Mouse (Mus musculus): ENCODE results near the gene Atxn7l2. TPM values are rescaled to one million over a fixed set of nuclear protein-coding genes. Genes with fewer than 3 reads are reported as not detected.

Gene Atxn7l2
- total and polyA plus RNA-seq, 3 experiments = 3.8 to 13.3 (median 4.2) TPM

GRCm38 (mm10) chr3:108164091-108164490 lies 46.6 kb downstream of the Atxn7l2 start:
- H3K4me2 ChIP-seq (ENCODE audit: insufficient read depth, low read depth, poor library complexity, severe bottlenecking) = no peak overlapping the region
- H3K4me1 ChIP-seq (ENCODE audit: control insufficient read depth in 1 of 2, insufficient read depth in 2 of 2) = peaks cover 27 to 53% of the 10 kb centered on the region in 2 experiments
- no peaks in the 10 kb centered on the region for H3K79me2 ChIP-seq (replicated peaks; ENCODE audit: control insufficient read depth, extremely low read depth, insufficient read depth, poor library complexity, severe bottlenecking)
- TF ChIP-seq ZMIZ1 (IDR thresholded peaks at IDR 0.05; ENCODE audit: low read depth, low read length) (no peak), ZKSCAN1 (IDR thresholded peaks at IDR 0.05; ENCODE audit: borderline replicate concordance, low read depth, low read length) (no peak), HCFC1 (IDR thresholded peaks at IDR 0.05; ENCODE audit: low read depth, low read length) (no peak), USF1 (IDR thresholded peaks at IDR 0.05; ENCODE audit: low read depth, low read length) (no peak), SIN3A (IDR thresholded peaks at IDR 0.05; ENCODE audit: low read length) (no peak), USF2 (conservative IDR thresholded peaks at IDR 0.05; ENCODE audit: low read depth, low read length) (no peak), TBP (conservative IDR thresholded peaks at IDR 0.05; ENCODE audit: low read depth, low read length) (no peak), MYC (IDR thresholded peaks at IDR 0.05; ENCODE audit: low read depth, low read length) (no peak), ZC3H11A (IDR thresholded peaks at IDR 0.05; ENCODE audit: low read depth, low read length) (no peak), MAFK (IDR thresholded peaks at IDR 0.05; ENCODE audit: insufficient replicate concordance, low read length) (no peak), KAT2A (IDR thresholded peaks at IDR 0.05; ENCODE audit: insufficient replicate concordance, low read length) (no peak), JUND (conservative IDR thresholded peaks at IDR 0.05; ENCODE audit: low read depth, low read length) (no peak), CHD1 (IDR thresholded peaks at IDR 0.05; ENCODE audit: low read depth, low read length) (no peak), RAD21 (IDR thresholded peaks at IDR 0.05; ENCODE audit: low read depth, low read length) (no peak)
- H3K27ac ChIP-seq (ENCODE audit: insufficient read depth, low read depth) = no peak overlapping the region
- no peak for DNase-seq (ENCODE audit: extremely low read depth)
- H3K4me3 ChIP-seq (replicated peaks in 1 of 3; ENCODE audit: low read depth in 2 of 3, low read length in 2 of 3, poor library complexity in 1 of 3) = no peak overlapping the region
- H3K9ac ChIP-seq (ENCODE audit: insufficient read depth, low read depth) = no peak overlapping the region
- no peaks in the 10 kb centered on the region for H3K36me3 ChIP-seq (replicated peaks in 1 of 2; ENCODE audit: control insufficient read depth in 1 of 2, insufficient read depth in 1 of 2, low read length in 1 of 2)
- dilution Hi-C loops (cut with MboI; ENCODE audit: extremely low pct_ligation_motif_present, extremely low pct_unique_long_range_greater_than_20kb, low sequenced_read_pairs) = no loop called here
- peaks cover 14% of the 10 kb centered on the region for H3K27me3 ChIP-seq (replicated peaks)
- in situ Hi-C loops (cut with MboI; ENCODE audit: low pct_ligation_motif_present, low pct_unique_long_range_greater_than_20kb, low sequenced_read_pairs) = loop anchor here (10.0 kb wide), 2 partner anchors 91 to 221 kb away; partner anchors contain the start of genes Psma5 and Psrc1
- H3K9me3 ChIP-seq (replicated peaks; ENCODE audit: low read length) = no peaks in the 10 kb centered on the region

GRCm38 (mm10) chr3:108158383-108159037 lies 52.2 kb downstream of the Atxn7l2 start:
- Histone ChIP-seq H3K79me2 (replicated peaks; ENCODE audit: control insufficient read depth, extremely low read depth, insufficient read depth, poor library complexity, severe bottlenecking) (no peaks in the 10 kb centered on the region), H3K36me3 (replicated peaks in 1 of 2; ENCODE audit: control insufficient read depth in 1 of 2, insufficient read depth in 1 of 2, low read length in 1 of 2) (no peaks in the 10 kb centered on the region), H3K9ac (ENCODE audit: insufficient read depth, low read depth) (no peak overlapping the region), H3K4me1 (ENCODE audit: control insufficient read depth in 1 of 2, insufficient read depth in 2 of 2) (peaks cover under 1 to 4% of the 10 kb centered on the region in 2 experiments; a peak in 2 of 4 replicates), H3K9me3 (replicated peaks; ENCODE audit: low read length) (no peaks in the 10 kb centered on the region), H3K4me3 (replicated peaks in 1 of 3; ENCODE audit: low read depth in 2 of 3, low read length in 2 of 3, poor library complexity in 1 of 3) (no peak overlapping the region), H3K27ac (ENCODE audit: insufficient read depth, low read depth) (no peak overlapping the region), H3K27me3 (replicated peaks) (peaks cover 19% of the 10 kb centered on the region), H3K4me2 (ENCODE audit: insufficient read depth, low read depth, poor library complexity, severe bottlenecking) (no peak overlapping the region)
- TF ChIP-seq TBP (conservative IDR thresholded peaks at IDR 0.05; ENCODE audit: low read depth, low read length) (no peak), ETS1 (conservative IDR thresholded peaks at IDR 0.05; ENCODE audit: low read depth, low read length) (no peak), USF1 (IDR thresholded peaks at IDR 0.05; ENCODE audit: low read depth, low read length) (no peak), ZC3H11A (IDR thresholded peaks at IDR 0.05; ENCODE audit: low read depth, low read length) (no peak), MAFK (IDR thresholded peaks at IDR 0.05; ENCODE audit: insufficient replicate concordance, low read length) (no peak), NELFE (IDR thresholded peaks at IDR 0.05; ENCODE audit: low read depth, low read length) (no peak), SIN3A (IDR thresholded peaks at IDR 0.05; ENCODE audit: low read length) (no peak), NRF1 (IDR thresholded peaks at IDR 0.05; ENCODE audit: low read depth, low read length) (no peak), BHLHE40 (IDR thresholded peaks at IDR 0.05; ENCODE audit: low read depth, low read length) (no peak), USF2 (conservative IDR thresholded peaks at IDR 0.05; ENCODE audit: low read depth, low read length) (no peak), TCF12 (IDR thresholded peaks at IDR 0.05; ENCODE audit: low read depth, low read length) (no peak), MAX (IDR thresholded peaks at IDR 0.05; ENCODE audit: low read length) (no peak), MAZ (IDR thresholded peaks at IDR 0.05; ENCODE audit: low read depth, low read length) (no peak), ELF1 (IDR thresholded peaks at IDR 0.05; ENCODE audit: low read depth, low read length) (no peak), RCOR1 (conservative IDR thresholded peaks at IDR 0.05; ENCODE audit: low read depth, low read length) (no peak), POLR2AphosphoS2 (IDR thresholded peaks at IDR 0.05; ENCODE audit: low read depth, low read length) (no peak), PAX5 (IDR thresholded peaks at IDR 0.05; ENCODE audit: low read length) (no peak), EP300 (IDR thresholded peaks at IDR 0.05; ENCODE audit: low read length) (no peak), IRF4 (IDR thresholded peaks at IDR 0.05; ENCODE audit: low read depth, low read length) (no peak), SMC3 (IDR thresholded peaks at IDR 0.05; ENCODE audit: low read depth, low read length) (no peak)
- in situ Hi-C loops (cut with MboI; ENCODE audit: low pct_ligation_motif_present, low pct_unique_long_range_greater_than_20kb, low sequenced_read_pairs) = no loop called here
- dilution Hi-C loops (cut with MboI; ENCODE audit: extremely low pct_ligation_motif_present, extremely low pct_unique_long_range_greater_than_20kb, low sequenced_read_pairs) = no loop called here
- DNase-seq (ENCODE audit: extremely low read depth) = no peak

Data from CH12.LX (cell line).